In the genomic region with DNA sequence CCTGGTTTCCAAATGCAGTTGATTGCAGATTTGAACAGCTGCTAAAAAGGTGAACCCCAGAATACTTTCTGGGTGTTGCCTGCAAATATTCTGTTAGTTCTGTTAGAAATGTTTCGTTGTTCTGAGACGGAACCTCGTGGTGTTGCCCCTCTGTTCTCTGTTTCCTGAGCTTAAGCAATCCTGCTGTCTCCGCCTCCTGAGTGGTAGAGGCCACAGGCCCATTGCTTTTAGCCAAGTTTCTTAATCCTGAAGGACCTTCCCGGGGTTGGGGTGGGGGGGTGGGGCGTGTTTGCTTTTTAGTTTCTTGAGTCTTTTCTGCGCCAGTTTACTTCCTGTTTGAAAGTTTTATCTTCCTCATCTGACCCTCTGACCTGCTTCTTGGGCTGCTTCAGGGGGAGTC, we compare ENCODE assay signal across 13 mouse cellular contexts. TPM values are rescaled to one million over a fixed set of nuclear protein-coding genes. Genes with fewer than 3 reads are reported as not detected.
DNase-seq lines count a peak whose midpoint lies in the region; ATAC-seq and TF ChIP-seq lines count a peak whose summit lies in the region.
"Had no signal": no experiment of that assay in that cellular context is flagged by ENCODE, and none has a peak within 500 bp of the region (broad histone marks: within the 10 kb centered on the region; RNA-seq: fewer than 3 reads in every experiment).

No protein-coding gene starts in this region.

- DNase-seq in heart, postnatal 0 days (ENCODE audit: low spot score), result no peak
- peak; percentile 21 for DNase-seq in lung, embryonic 14.5 days
- peak; percentile 34 for DNase-seq in naive thymus-derived CD4-positive, alpha-beta T cell, adult 2 months (ENCODE audit: low read depth)
- no peak for DNase-seq in gastrocnemius, postnatal 25 days
- no peak for DNase-seq in B cell, adult 2 months
- DNase-seq: kidney, postnatal 14 days; layer of hippocampus, postnatal 36 days; right cerebral cortex, postnatal 25 days had no signal

- no peak overlapping the region for H3K9ac ChIP-seq in heart, postnatal 0 days (replicated peaks; ENCODE audit: low read depth, low read length)
- no peak overlapping the region for H3K9ac ChIP-seq in heart, embryonic 12.5 days
- no peak overlapping the region for H3K9ac ChIP-seq in lung, embryonic 14.5 days
- no peak overlapping the region for H3K9ac ChIP-seq in midbrain, embryonic 13.5 days (replicated peaks)
- H3K9ac ChIP-seq: limb, embryonic 12.5 days; midbrain, embryonic 12.5 days had no signal

- TF ChIP-seq CTCF in heart, postnatal 0 days (IDR thresholded peaks at IDR 0.05; ENCODE audit: low read depth), result no peak
- TF ChIP-seq CTCF in lung, embryonic 14.5 days (IDR thresholded peaks at IDR 0.05; ENCODE audit: low read depth), result no peak

- no peaks in the 10 kb centered on the region for H3K9me3 ChIP-seq in heart, postnatal 0 days (replicated peaks; ENCODE audit: control insufficient read depth, low read length)
- no peaks in the 10 kb centered on the region for H3K9me3 ChIP-seq in heart, embryonic 12.5 days (replicated peaks)
- H3K9me3 ChIP-seq in lung, embryonic 14.5 days (ENCODE audit: low read depth, low read length), result no peaks in the 10 kb centered on the region
- no peaks in the 10 kb centered on the region for H3K9me3 ChIP-seq in midbrain, embryonic 13.5 days
- H3K9me3 ChIP-seq: limb, embryonic 12.5 days; midbrain, embryonic 12.5 days had no signal

- no peaks in the 10 kb centered on the region for H3K27me3 ChIP-seq in heart, postnatal 0 days (ENCODE audit: control insufficient read depth, insufficient read depth, low read length)
- no peaks in the 10 kb centered on the region for H3K27me3 ChIP-seq in heart, embryonic 12.5 days (replicated peaks)
- no peaks in the 10 kb centered on the region for H3K27me3 ChIP-seq in lung, embryonic 14.5 days (ENCODE audit: insufficient read depth, low read length)
- H3K27me3 ChIP-seq in midbrain, embryonic 13.5 days, result no peaks in the 10 kb centered on the region
- H3K27me3 ChIP-seq: limb, embryonic 12.5 days; midbrain, embryonic 12.5 days had no signal

- H3K4me2 ChIP-seq in heart, postnatal 0 days (ENCODE audit: low read depth, low read length), result no peak overlapping the region
- no peak overlapping the region for H3K4me2 ChIP-seq in heart, embryonic 12.5 days
- H3K4me2 ChIP-seq in lung, embryonic 14.5 days, result no peak overlapping the region
- H3K4me2 ChIP-seq in midbrain, embryonic 13.5 days (replicated peaks), result no peak overlapping the region
- H3K4me2 ChIP-seq: limb, embryonic 12.5 days; midbrain, embryonic 12.5 days had no signal

- H3K4me3 ChIP-seq in heart, postnatal 0 days (ENCODE audit: low read depth, low read length), result no peak overlapping the region
- H3K4me3 ChIP-seq in heart, embryonic 12.5 days, result no peak overlapping the region
- H3K4me3 ChIP-seq in brown adipose tissue, adult 24 weeks (ENCODE audit: insufficient read depth, low read depth, low read length), result 0 out of 2 replicates have a peak overlapping the region, but pooled peaks have one; percentile 19
- no peak overlapping the region for H3K4me3 ChIP-seq in lung, embryonic 14.5 days (ENCODE audit: low read depth, low read length)
- H3K4me3 ChIP-seq in midbrain, embryonic 13.5 days (replicated peaks), result no peak overlapping the region
- H3K4me3 ChIP-seq: limb, embryonic 12.5 days; midbrain, embryonic 12.5 days had no signal

- H3K4me1 ChIP-seq in heart, postnatal 0 days (ENCODE audit: control insufficient read depth, insufficient read depth), result peaks cover 28% of the 10 kb centered on the region
- peaks cover 50% of the 10 kb centered on the region for H3K4me1 ChIP-seq in heart, embryonic 12.5 days (replicated peaks)
- peaks cover 15% of the 10 kb centered on the region; the same call in 1 of the 2 replicates for H3K4me1 ChIP-seq in brown adipose tissue, adult 24 weeks (ENCODE audit: control insufficient read depth, insufficient read depth, insufficient read length, low read length)
- H3K4me1 ChIP-seq in lung, embryonic 14.5 days (ENCODE audit: insufficient read depth), result peaks cover 2% of the 10 kb centered on the region; the same call in 1 of the 2 replicates
- H3K4me1 ChIP-seq in midbrain, embryonic 13.5 days (replicated peaks), result no peaks in the 10 kb centered on the region
- H3K4me1 ChIP-seq: limb, embryonic 12.5 days; midbrain, embryonic 12.5 days had no signal

- TF ChIP-seq EP300 in heart, postnatal 0 days (IDR thresholded peaks at IDR 0.05; ENCODE audit: low read depth), result no peak

- no peak for ATAC-seq in heart, postnatal 0 days (ENCODE audit: insufficient read depth, low read depth)
- no peak for ATAC-seq in heart, embryonic 12.5 days (ENCODE audit: insufficient number of reproducible peaks, low FRiP score)
- ATAC-seq in lung, embryonic 14.5 days (ENCODE audit: insufficient read depth), result no peak
- ATAC-seq in midbrain, embryonic 13.5 days, result no peak

- H3K27ac ChIP-seq in heart, postnatal 0 days (ENCODE audit: low read depth), result 0 out of 2 replicates have a peak overlapping the region, but pooled peaks have one; percentile 22
- H3K27ac ChIP-seq in heart, embryonic 12.5 days (ENCODE audit: poor library complexity, severe bottlenecking), result no peak overlapping the region
- H3K27ac ChIP-seq in brown adipose tissue, adult 24 weeks (replicated peaks; ENCODE audit: low read depth, low read length), result peak overlapping the region; percentile 93
- H3K27ac ChIP-seq in lung, embryonic 14.5 days (ENCODE audit: low read depth), result no peak overlapping the region
- no peak overlapping the region for H3K27ac ChIP-seq in midbrain, embryonic 13.5 days
- H3K27ac ChIP-seq: limb, embryonic 12.5 days; midbrain, embryonic 12.5 days had no signal

- WGBS in heart, postnatal 0 days, result 67% methylated on average over 7 of the region's 7 CpGs
- 62% methylated on average over 7 of the region's 7 CpGs for WGBS in heart, embryonic 12.5 days
- WGBS in lung, embryonic 14.5 days, result 51% methylated on average over 7 of the region's 7 CpGs
- WGBS in midbrain, embryonic 13.5 days, result 72% methylated on average over 7 of the region's 7 CpGs

- no peaks in the 10 kb centered on the region for H3K36me3 ChIP-seq in heart, postnatal 0 days (replicated peaks; ENCODE audit: control insufficient read depth, insufficient read depth, low read length)
- H3K36me3 ChIP-seq in heart, embryonic 12.5 days, result no peaks in the 10 kb centered on the region
- H3K36me3 ChIP-seq in lung, embryonic 14.5 days (ENCODE audit: insufficient read depth), result no peaks in the 10 kb centered on the region
- H3K36me3 ChIP-seq in midbrain, embryonic 13.5 days, result no peaks in the 10 kb centered on the region
- H3K36me3 ChIP-seq: limb, embryonic 12.5 days; midbrain, embryonic 12.5 days had no signal

RNA-seq across cellular contexts. Expression of a gene that starts 19.3 kb away (rescaled TPM):
- total RNA-seq in heart, postnatal 0 days (2014; rRNA removed; ENCODE audit: low replicate concordance), result 48.2 and 49.7 TPM in 2 replicates
- polyA plus RNA-seq in heart, postnatal 0 days (2015; fragmentation: Nextera tagmentation; extraction: Ambion mirVana), result 216 and 218 TPM in 2 replicates
- 319 and 324 TPM in 2 replicates for polyA plus RNA-seq in heart, embryonic 12.5 days (2016; fragmentation: Nextera tagmentation; extraction: Ambion mirVana)
- polyA plus RNA-seq in brown adipose tissue, adult 24 weeks (2012; ENCODE audit: insufficient read depth, insufficient read length, missing spikeins), result 96.7 and 126 TPM in 2 replicates
- polyA plus RNA-seq in lung, embryonic 14.5 days (2014; fragmentation: Nextera tagmentation; extraction: Ambion mirVana), result 333 and 344 TPM in 2 replicates
- 181 and 189 TPM in 2 replicates for polyA plus RNA-seq in midbrain, embryonic 13.5 days (2015; fragmentation: Nextera tagmentation; extraction: Ambion mirVana)
- 100 to 1,000 TPM in 1 of 2 experiments, 10 to 100 TPM in 1; 97.1 to 117 TPM for total RNA-seq in gastrocnemius, postnatal 25 days (2021)

RNA-seq across cellular contexts. Expression of a gene that starts 54.8 kb away (rescaled TPM):
- total RNA-seq in heart, postnatal 0 days (2014; rRNA removed; ENCODE audit: low replicate concordance), result 29.2 and 45.2 TPM in 2 replicates
- 12.5 and 14.2 TPM in 2 replicates for polyA plus RNA-seq in heart, postnatal 0 days (2015; fragmentation: Nextera tagmentation; extraction: Ambion mirVana)
- polyA plus RNA-seq in heart, embryonic 12.5 days (2016; fragmentation: Nextera tagmentation; extraction: Ambion mirVana), result 33.8 and 33.9 TPM in 2 replicates
- 29.5 and 38.8 TPM in 2 replicates for polyA plus RNA-seq in brown adipose tissue, adult 24 weeks (2012; ENCODE audit: insufficient read depth, insufficient read length, missing spikeins)
- 17.2 and 18.2 TPM in 2 replicates for polyA plus RNA-seq in lung, embryonic 14.5 days (2014; fragmentation: Nextera tagmentation; extraction: Ambion mirVana)
- 12.6 and 13.5 TPM in 2 replicates for polyA plus RNA-seq in midbrain, embryonic 13.5 days (2015; fragmentation: Nextera tagmentation; extraction: Ambion mirVana)
- 10 to 100 TPM; 76.8 to 83.5 TPM for total RNA-seq in gastrocnemius, postnatal 25 days (2021)

Comparison
In these comparisons a context has a peak if more than half of its experiments do, and no peak if none do; other contexts are left out.
1. H3K27ac ChIP-seq: peak in heart, postnatal 0 days (single experiment) and brown adipose tissue, adult 24 weeks (single experiment); none in heart, embryonic 12.5 days (single experiment), lung, embryonic 14.5 days (single experiment) and midbrain, embryonic 13.5 days (single experiment).
2. DNase-seq: peak in lung, embryonic 14.5 days (single experiment) and naive thymus-derived CD4-positive, alpha-beta T cell, adult 2 months (single experiment); none in heart, postnatal 0 days (single experiment), gastrocnemius, postnatal 25 days (single experiment) and B cell, adult 2 months (0 of 2).